ENCODE assay signal across 16 mouse cellular contexts in the genomic region with DNA sequence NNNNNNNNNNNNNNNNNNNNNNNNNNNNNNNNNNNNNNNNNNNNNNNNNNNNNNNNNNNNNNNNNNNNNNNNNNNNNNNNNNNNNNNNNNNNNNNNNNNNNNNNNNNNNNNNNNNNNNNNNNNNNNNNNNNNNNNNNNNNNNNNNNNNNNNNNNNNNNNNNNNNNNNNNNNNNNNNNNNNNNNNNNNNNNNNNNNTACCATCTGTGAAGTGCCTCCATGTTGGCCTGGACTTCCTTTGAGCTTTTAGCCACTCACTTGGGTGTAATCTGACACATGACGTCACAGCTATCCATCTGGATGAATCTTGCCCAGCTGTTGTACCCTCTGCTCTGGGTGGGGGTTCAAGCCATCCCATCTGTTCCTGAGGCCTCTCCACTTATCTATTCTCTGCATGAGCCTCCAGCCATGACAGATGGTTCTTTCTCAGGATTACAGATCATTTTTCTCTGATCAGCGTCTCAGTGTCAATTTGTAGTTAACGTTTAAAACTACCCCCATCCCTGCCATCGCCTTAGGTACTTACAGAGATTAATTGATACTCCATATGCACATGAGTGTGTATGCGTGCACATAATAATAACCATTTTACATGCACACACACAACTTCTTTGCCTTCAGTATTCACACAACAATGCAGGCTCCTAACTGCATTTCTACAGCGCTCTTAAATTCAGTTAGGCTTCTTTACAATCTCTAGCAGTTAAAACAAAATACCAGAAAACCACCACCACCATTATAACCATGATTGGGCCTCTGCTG.
DNase-seq lines count a peak whose midpoint lies in the region; ATAC-seq and TF ChIP-seq lines count a peak whose summit lies in the region.
"Had no signal": no experiment of that assay in that cellular context is flagged by ENCODE, and none has a peak within 500 bp of the region (broad histone marks: within the 10 kb centered on the region; RNA-seq: fewer than 3 reads in every experiment).

No protein-coding gene starts in this region.

- peak; percentile 69; the same call in 1 of the 2 replicates for ATAC-seq in forebrain, embryonic 12.5 days (ENCODE audit: low FRiP score)
- ATAC-seq in hindbrain, postnatal 0 days, result peak; percentile 83
- ATAC-seq in neural tube, embryonic 13.5 days (ENCODE audit: low read depth), result peak; percentile 77
- ATAC-seq in intestine, embryonic 15.5 days, result no peak

- peaks cover 37% of the 10 kb centered on the region for H3K27me3 ChIP-seq in forebrain, embryonic 12.5 days
- no peaks in the 10 kb centered on the region for H3K27me3 ChIP-seq in hindbrain, postnatal 0 days (ENCODE audit: insufficient read depth, low read length)
- H3K27me3 ChIP-seq in neural tube, embryonic 13.5 days, result peaks cover 36% of the 10 kb centered on the region
- no peaks in the 10 kb centered on the region for H3K27me3 ChIP-seq in intestine, embryonic 15.5 days (replicated peaks)
- H3K27me3 ChIP-seq: heart, embryonic 15.5 days had no signal

- H3K4me3 ChIP-seq in forebrain, embryonic 12.5 days (replicated peaks), result no peak overlapping the region
- no peak overlapping the region for H3K4me3 ChIP-seq in hindbrain, postnatal 0 days (ENCODE audit: low read length)
- no peak overlapping the region for H3K4me3 ChIP-seq in neural tube, embryonic 13.5 days
- no peak overlapping the region for H3K4me3 ChIP-seq in intestine, embryonic 15.5 days (replicated peaks)
- H3K4me3 ChIP-seq: heart, embryonic 15.5 days; layer of hippocampus, adult 2 months; limb, embryonic 13.5 days had no signal

- no peaks in the 10 kb centered on the region for H3K36me3 ChIP-seq in forebrain, embryonic 12.5 days (replicated peaks)
- no peaks in the 10 kb centered on the region for H3K36me3 ChIP-seq in hindbrain, postnatal 0 days (ENCODE audit: insufficient read depth, low read length)
- no peaks in the 10 kb centered on the region for H3K36me3 ChIP-seq in neural tube, embryonic 13.5 days
- H3K36me3 ChIP-seq in intestine, embryonic 15.5 days, result no peaks in the 10 kb centered on the region
- H3K36me3 ChIP-seq: G1E; heart, embryonic 15.5 days; limb, embryonic 13.5 days had no signal

- peak; percentile 44 for DNase-seq in cerebellum, postnatal 14 days
- no peak for DNase-seq in cerebellum, adult 8-10 months
- DNase-seq in hindbrain, postnatal 0 days (ENCODE audit: low spot score), result peak; percentile 47
- DNase-seq in heart, adult 8-10 months (ENCODE audit: low spot score), result no peak
- DNase-seq in adrenal gland, postnatal 14 days, result no peak
- DNase-seq: cerebellum, adult 9-11 months; gastrocnemius, postnatal 25 days; kidney, adult 18-20 months; right cerebral cortex, adult 18-20 months had no signal

- no peak overlapping the region for H3K9ac ChIP-seq in forebrain, embryonic 12.5 days
- H3K9ac ChIP-seq in hindbrain, postnatal 0 days (replicated peaks; ENCODE audit: low read length), result no peak overlapping the region
- H3K9ac ChIP-seq in neural tube, embryonic 13.5 days, result no peak overlapping the region
- H3K9ac ChIP-seq in intestine, embryonic 15.5 days, result no peak overlapping the region
- H3K9ac ChIP-seq: heart, embryonic 15.5 days; limb, embryonic 13.5 days had no signal

- no peak overlapping the region for H3K4me2 ChIP-seq in forebrain, embryonic 12.5 days
- no peak overlapping the region for H3K4me2 ChIP-seq in hindbrain, postnatal 0 days (ENCODE audit: low read depth, low read length)
- H3K4me2 ChIP-seq in neural tube, embryonic 13.5 days, result no peak overlapping the region
- no peak overlapping the region for H3K4me2 ChIP-seq in intestine, embryonic 15.5 days (replicated peaks)
- H3K4me2 ChIP-seq: heart, embryonic 15.5 days; limb, embryonic 13.5 days had no signal

- H3K9me3 ChIP-seq in forebrain, embryonic 12.5 days, result no peaks in the 10 kb centered on the region
- no peaks in the 10 kb centered on the region for H3K9me3 ChIP-seq in hindbrain, postnatal 0 days (ENCODE audit: low read length)
- H3K9me3 ChIP-seq in neural tube, embryonic 13.5 days, result no peaks in the 10 kb centered on the region
- H3K9me3 ChIP-seq in intestine, embryonic 15.5 days, result no peaks in the 10 kb centered on the region
- H3K9me3 ChIP-seq: G1E; heart, embryonic 15.5 days; limb, embryonic 13.5 days had no signal

- H3K4me1 ChIP-seq in forebrain, embryonic 12.5 days, result no peaks in the 10 kb centered on the region
- no peaks in the 10 kb centered on the region for H3K4me1 ChIP-seq in hindbrain, postnatal 0 days (ENCODE audit: insufficient read depth, low read length)
- no peaks in the 10 kb centered on the region for H3K4me1 ChIP-seq in neural tube, embryonic 13.5 days (replicated peaks)
- no peaks in the 10 kb centered on the region for H3K4me1 ChIP-seq in intestine, embryonic 15.5 days (replicated peaks)
- H3K4me1 ChIP-seq: heart, embryonic 15.5 days; limb, embryonic 13.5 days had no signal

- no peak overlapping the region; the same call in 1 of the 2 replicates for H3K27ac ChIP-seq in forebrain, embryonic 12.5 days
- H3K27ac ChIP-seq in hindbrain, postnatal 0 days, result no peak overlapping the region
- no peak overlapping the region for H3K27ac ChIP-seq in neural tube, embryonic 13.5 days (replicated peaks)
- H3K27ac ChIP-seq in intestine, embryonic 15.5 days, result no peak overlapping the region
- H3K27ac ChIP-seq: heart, embryonic 15.5 days; layer of hippocampus, adult 2 months; limb, embryonic 13.5 days had no signal

- TF ChIP-seq CTCF in hindbrain, postnatal 0 days (IDR thresholded peaks at IDR 0.05; ENCODE audit: low read depth), result no peak

- 75% methylated on average over 6 of the region's 6 CpGs for WGBS in forebrain, embryonic 12.5 days
- WGBS in hindbrain, postnatal 0 days, result 65% methylated on average over 6 of the region's 6 CpGs
- WGBS in neural tube, embryonic 13.5 days, result 53% methylated on average over 6 of the region's 6 CpGs
- 83% methylated on average over 6 of the region's 6 CpGs for WGBS in intestine, embryonic 15.5 days

Comparison
In these comparisons a context has a peak if more than half of its experiments do, and no peak if none do; other contexts are left out.
1. DNase-seq: peak in cerebellum, postnatal 14 days (2 of 2) and hindbrain, postnatal 0 days (single experiment); none in cerebellum, adult 8-10 months (single experiment), heart, adult 8-10 months (single experiment) and adrenal gland, postnatal 14 days (single experiment).